Mouse (Mus musculus) embryonic facial prominence, embryonic 14.5 days (tissue): ENCODE data around the gene Tns1. TPM values are rescaled to one million over a fixed set of nuclear protein-coding genes. Genes with fewer than 3 reads are reported as not detected.
"Not testable (repeated sequence)": the region's sequence is repeated elsewhere in the genome, so short reads cannot be mapped to it uniquely, and the experiment has no call there.

Experiments
- ATAC-seq: fragments of 200-750 bp; cut with Nextera tagmentation; 2 replicates; pipeline ENCODE4 v1.8.0; 2017; ENCODE audit warnings: low read depth, moderate number of reproducible peaks, moderate TSS enrichment
- DNase-seq: peaks from one replicate; pipeline ENCODE4 v3.0.0-alpha.2; 2015; ENCODE audit warnings: low spot score
- H3K27ac ChIP-seq: fragments of 300-500 bp; sonication (generic); replicated peaks from 2 replicates; pipeline ENCODE4 v1.5.1; 2014; ENCODE audit warnings: low read depth, mild to moderate bottlenecking, low read length, moderate library complexity
- H3K27me3 ChIP-seq: fragments of 300-500 bp; sonication (generic); replicated peaks from 2 replicates; pipeline ENCODE4 v1.6.1; 2014; ENCODE audit warnings: low read length; ENCODE audit not compliant: control insufficient read depth, insufficient read depth
- H3K36me3 ChIP-seq: fragments of 300-500 bp; sonication (generic); 2 replicates; pipeline ENCODE4 v1.6.1; 2014; ENCODE audit warnings: low read length, mixed read lengths; ENCODE audit not compliant: control insufficient read depth, insufficient read depth
- H3K4me1 ChIP-seq: fragments of 300-500 bp; sonication (generic); 2 replicates; pipeline ENCODE4 v1.6.1; 2014; ENCODE audit warnings: antibody characterized with exemption, low read length; ENCODE audit not compliant: control insufficient read depth, insufficient read depth
- H3K4me2 ChIP-seq: fragments of 300-500 bp; sonication (generic); 2 replicates; pipeline ENCODE4 v1.6.1; 2014; ENCODE audit warnings: low read depth, mild to moderate bottlenecking, low read length, moderate library complexity, mixed read lengths
- H3K4me3 ChIP-seq: fragments of 300-500 bp; sonication (generic); 2 replicates; pipeline ENCODE4 v1.5.1; 2014; ENCODE audit warnings: low read depth, mild to moderate bottlenecking, low read length
- H3K9ac ChIP-seq: fragments of 300-500 bp; sonication (generic); 2 replicates; pipeline ENCODE4 v1.6.1; 2014; ENCODE audit warnings: low read depth, mild to moderate bottlenecking, low read length, moderate library complexity, mixed read lengths
- H3K9me3 ChIP-seq: fragments of 300-500 bp; sonication (generic); 2 replicates; pipeline ENCODE4 v1.6.1; 2016; ENCODE audit warnings: low read length; ENCODE audit not compliant: control insufficient read depth
- WGBS: fragments of 180-500 bp; shearing (Covaris S2); extraction: QIAGEN DNeasy Blood & Tissue Kit; methylation state at CpG from one replicate; pipeline ENCODE4 v1.1.7; 2014; 5-methylcytosine and 5-hydroxymethylcytosine counted together
- polyA plus RNA-seq: library from polyadenylated mRNA; unstranded; fragments of >200 nt; fragmentation: Nextera tagmentation; extraction: Ambion mirVana; gene quantifications from 2 replicates; pipeline ENCODE4 v1.2.1, GENCODE M21; 2014

Tns1 gene
- polyA plus RNA-seq = 51.5 and 58.5 TPM in 2 replicates

- H3K9ac ChIP-seq = peak within 1 kb of the TSS; percentile 72
- peak; percentile 62 for DNase-seq
- H3K36me3 ChIP-seq = no peaks in the 10 kb centered on the region
- H3K4me2 ChIP-seq = peak within 1 kb of the TSS; percentile 88
- H3K4me1 ChIP-seq = no peaks in the 10 kb centered on the region
- H3K4me3 ChIP-seq = peak within 1 kb of the TSS; percentile 49
- no peak within 1 kb of the TSS for H3K27ac ChIP-seq
- 1% methylated on average over 42 of the region's 84 CpGs for WGBS
- H3K9me3 ChIP-seq = no peaks in the 10 kb centered on the region
- ATAC-seq = peak; percentile 76
- 0 out of 2 replicates have a peak, but pooled peaks cover 6% of the 10 kb centered on the region for H3K27me3 ChIP-seq
Observed at GRCm38 (mm10) chr1:74124021-74124981, at the start of gene Tns1. TSS of gene Tns1 (minus strand) at chr1:74124449.

- H3K27me3 ChIP-seq = no peaks in the 10 kb centered on the region
- no peak for DNase-seq
- WGBS = 77% methylated on average over 3 of the region's 3 CpGs
Observed at GRCm38 (mm10) chr1:74172722-74173121, 48.5 kb upstream of the Tns1 start.

DNA sequence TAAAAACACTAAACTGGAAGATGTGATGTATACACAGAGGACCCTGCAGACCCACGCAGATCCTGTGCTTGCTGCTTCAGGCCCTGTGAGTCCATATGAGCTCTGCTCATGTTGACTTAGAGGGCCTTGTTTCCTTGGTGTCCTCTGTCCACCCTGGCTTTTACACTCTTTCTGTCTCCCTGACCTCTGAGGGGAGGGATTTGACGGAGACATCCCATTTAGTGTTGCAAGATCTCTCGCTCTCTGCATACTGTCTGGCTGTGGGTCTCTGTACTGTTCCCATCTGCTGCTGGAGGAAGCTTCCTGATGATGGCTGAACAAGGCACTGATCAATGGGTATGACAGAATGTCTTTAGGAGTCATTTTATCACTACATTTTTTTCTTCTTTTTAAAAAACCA is 45.5 kb upstream of the Tns1 start:
- H3K9ac ChIP-seq = no peak overlapping the region
- 92% methylated on average over 3 of the region's 3 CpGs for WGBS
- no peaks in the 10 kb centered on the region for H3K9me3 ChIP-seq
- no peaks in the 10 kb centered on the region for H3K27me3 ChIP-seq
- H3K27ac ChIP-seq = no peak overlapping the region
- ATAC-seq = no peak
- no peak overlapping the region for H3K4me3 ChIP-seq
- no peaks in the 10 kb centered on the region for H3K36me3 ChIP-seq
- no peak overlapping the region for H3K4me2 ChIP-seq
- no peaks in the 10 kb centered on the region for H3K4me1 ChIP-seq
- DNase-seq = no peak

More at GRCm38 (mm10) chr1:74172722-74173121, 48.5 kb upstream of the Tns1 start:
- Histone ChIP-seq H3K4me2 (no peak overlapping the region), H3K27ac (no peak overlapping the region), H3K36me3 (no peaks in the 10 kb centered on the region), H3K9ac (no peak overlapping the region), H3K9me3 (no peaks in the 10 kb centered on the region), H3K4me3 (no peak overlapping the region), H3K4me1 (peaks cover 4% of the 10 kb centered on the region)
- ATAC-seq = no peak

DNA sequence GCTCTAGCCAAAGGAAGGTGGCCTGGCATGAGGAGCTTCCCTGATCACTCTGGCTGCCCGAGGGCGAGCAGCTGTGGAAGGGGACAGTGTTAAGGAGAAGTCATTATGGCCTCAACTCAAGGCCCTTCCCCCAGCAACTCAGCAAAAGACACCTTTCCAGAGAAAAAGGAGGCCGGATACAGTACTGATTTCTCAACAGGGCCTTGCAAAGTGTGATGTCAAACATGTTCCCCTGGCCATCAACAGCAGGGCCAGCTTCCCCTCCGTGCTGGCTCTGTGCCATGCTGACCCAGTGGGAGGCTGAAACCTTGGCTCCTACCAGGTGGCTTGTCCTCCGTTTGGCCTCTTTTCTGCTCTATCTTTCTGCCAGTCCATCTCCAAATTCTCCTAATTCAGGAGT is 42.9 kb upstream of the Tns1 start:
- DNase-seq = no peak
- H3K27me3 ChIP-seq = no peaks in the 10 kb centered on the region
- WGBS = 74% methylated on average over 5 of the region's 5 CpGs

DNA sequence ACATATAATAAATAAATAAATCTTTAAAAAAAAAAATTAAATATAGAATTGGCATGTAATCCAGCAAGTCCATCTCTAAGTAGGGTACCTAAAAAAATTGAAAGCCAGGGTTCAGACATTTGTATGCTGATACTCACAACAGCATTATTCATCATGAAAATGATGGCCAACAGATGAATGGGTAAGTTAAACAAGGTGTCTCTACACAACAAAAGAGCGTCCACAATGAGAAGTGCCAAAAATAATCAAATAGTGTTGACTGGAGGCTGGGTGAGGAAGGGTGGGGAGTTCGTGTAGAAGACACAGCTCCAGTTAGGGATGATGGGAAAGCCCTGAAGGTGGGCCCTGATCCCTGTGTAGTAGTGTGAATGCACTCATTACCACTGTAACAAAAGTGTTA is 35.8 kb upstream of the Tns1 start:
- H3K27me3 ChIP-seq = no peaks in the 10 kb centered on the region
- H3K9me3 ChIP-seq = no peaks in the 10 kb centered on the region
- H3K36me3 ChIP-seq = no peaks in the 10 kb centered on the region
- ATAC-seq (no peak), DNase-seq (no peak)
- H3K4me2 ChIP-seq = no peak overlapping the region
- H3K9ac ChIP-seq = no peak overlapping the region
- H3K4me3 ChIP-seq = no peak overlapping the region
- 70% methylated on average over 2 of the region's 2 CpGs for WGBS
- H3K4me1 ChIP-seq = no peaks in the 10 kb centered on the region
- no peak overlapping the region for H3K27ac ChIP-seq

More for the DNA sequence above, 42.9 kb upstream of the Tns1 start:
- Histone ChIP-seq H3K9ac (no peak overlapping the region), H3K4me1 (no peaks in the 10 kb centered on the region), H3K4me2 (no peak overlapping the region), H3K9me3 (no peaks in the 10 kb centered on the region), H3K27ac (no peak overlapping the region), H3K36me3 (no peaks in the 10 kb centered on the region), H3K4me3 (no peak overlapping the region)
- ATAC-seq = no peak

GRCm38 (mm10) chr1:74159613-74160012 is 35.4 kb upstream of the Tns1 start:
- not testable (repeated sequence) for H3K4me1 ChIP-seq, H3K27me3 ChIP-seq, H3K36me3 ChIP-seq, H3K9me3 ChIP-seq, DNase-seq, H3K27ac ChIP-seq, H3K4me2 ChIP-seq, H3K4me3 ChIP-seq, ATAC-seq, H3K9ac ChIP-seq
- 86% methylated on average over 4 of the region's 5 CpGs for WGBS

- ATAC-seq = no peak
Observed at GRCm38 (mm10) chr1:74156381-74156910, 32.2 kb upstream of the Tns1 start.

DNA sequence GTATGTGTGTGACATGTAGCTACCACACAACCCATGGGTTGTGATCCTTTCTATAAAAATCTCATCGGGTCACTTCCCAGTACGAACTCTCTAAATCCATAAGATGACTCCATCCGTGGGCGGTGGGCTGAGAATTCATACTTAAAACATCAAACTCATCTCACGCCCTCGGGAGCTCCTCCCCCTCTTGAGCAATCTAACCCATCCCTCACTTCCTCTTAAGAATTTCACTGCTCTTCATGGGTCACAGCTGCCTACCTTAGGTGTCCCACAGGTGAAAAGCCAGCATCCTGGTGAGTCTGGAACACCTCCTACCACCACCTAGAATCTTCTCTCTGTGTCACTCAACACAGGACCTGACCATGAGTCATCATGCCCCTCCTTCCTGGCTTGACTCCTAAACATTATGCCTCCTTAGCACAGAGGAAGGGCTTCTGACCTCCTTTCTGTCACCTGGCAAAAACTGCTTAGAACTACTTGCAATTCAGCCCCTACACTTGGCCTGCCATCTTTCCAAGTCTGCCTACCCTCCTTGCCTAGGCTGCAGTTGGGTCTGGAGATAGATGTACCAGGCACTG is 31.3 kb upstream of the Tns1 start:
- Histone ChIP-seq H3K9ac (no peak overlapping the region), H3K4me1 (0 out of 2 replicates have a peak, but pooled peaks cover 6% of the 10 kb centered on the region), H3K9me3 (no peaks in the 10 kb centered on the region), H3K27ac (no peak overlapping the region), H3K36me3 (no peaks in the 10 kb centered on the region), H3K4me2 (no peak overlapping the region), H3K27me3 (no peaks in the 10 kb centered on the region), H3K4me3 (no peak overlapping the region)
- ATAC-seq (no peak), DNase-seq (no peak)
- 95% methylated on average over 6 of the region's 6 CpGs for WGBS

More at GRCm38 (mm10) chr1:74156381-74156910, 32.2 kb upstream of the Tns1 start:
- Histone ChIP-seq H3K4me2 (no peak overlapping the region), H3K27me3 (no peaks in the 10 kb centered on the region), H3K27ac (no peak overlapping the region), H3K36me3 (no peaks in the 10 kb centered on the region), H3K4me3 (no peak overlapping the region), H3K9me3 (no peaks in the 10 kb centered on the region), H3K4me1 (0 out of 2 replicates have a peak, but pooled peaks cover 6% of the 10 kb centered on the region), H3K9ac (no peak overlapping the region)
- DNase-seq = peak; percentile 11
- WGBS = 75% methylated on average over 14 of the region's 14 CpGs
